In genomic region chr6:66897994-66898393, GRCm38 (mm10) we compare ENCODE assay signal across 8 mouse cellular contexts. TPM values are rescaled to one million over a fixed set of nuclear protein-coding genes. Genes with fewer than 3 reads are reported as not detected.
DNase-seq lines count a peak whose midpoint lies in the region; ATAC-seq and TF ChIP-seq lines count a peak whose summit lies in the region.

No protein-coding gene starts in this region.

- peaks cover 2 to 14% of the 10 kb centered on the region in 2 experiments for H3K4me1 ChIP-seq in heart, embryonic 14.5 days (ENCODE audit: control insufficient read depth in 2 of 2, insufficient read depth in 2 of 2, low read length in 2 of 2)
- peaks cover 7 to 27% of the 10 kb centered on the region in 2 experiments; a peak in 3 of 4 replicates for H3K4me1 ChIP-seq in CH12.LX (ENCODE audit: control insufficient read depth in 1 of 2, insufficient read depth in 2 of 2)
- H3K4me1 ChIP-seq in forebrain, postnatal 0 days (ENCODE audit: insufficient read depth): no peaks in the 10 kb centered on the region
- H3K4me1 ChIP-seq in liver, embryonic 15.5 days (replicated peaks): peaks cover 31% of the 10 kb centered on the region

- in situ Hi-C loops in CH12.LX (cut with MboI; ENCODE audit: low pct_ligation_motif_present, low pct_unique_long_range_greater_than_20kb, low sequenced_read_pairs): no loop called here

- no peak for ATAC-seq in heart, embryonic 14.5 days (ENCODE audit: insufficient number of reproducible peaks, insufficient read depth, low FRiP score, low read depth)
- no peak for ATAC-seq in forebrain, postnatal 0 days
- no peak for ATAC-seq in liver, embryonic 15.5 days (ENCODE audit: insufficient read depth)

- H3K79me2 ChIP-seq in CH12.LX (replicated peaks; ENCODE audit: control insufficient read depth, extremely low read depth, insufficient read depth, poor library complexity, severe bottlenecking): no peaks in the 10 kb centered on the region

- H3K27me3 ChIP-seq in heart, embryonic 14.5 days (ENCODE audit: control insufficient read depth, insufficient read depth, low read length): no peaks in the 10 kb centered on the region
- H3K27me3 ChIP-seq in CH12.LX (replicated peaks): no peaks in the 10 kb centered on the region
- H3K27me3 ChIP-seq in forebrain, postnatal 0 days (ENCODE audit: insufficient read depth, low read length): no peaks in the 10 kb centered on the region
- peaks cover 12% of the 10 kb centered on the region for H3K27me3 ChIP-seq in liver, embryonic 15.5 days

- no peak for TF ChIP-seq POLR2A in CH12.LX (IDR thresholded peaks at IDR 0.05; ENCODE audit: low read depth, low read length)

- H3K4me2 ChIP-seq in heart, embryonic 14.5 days (ENCODE audit: low read length): peak overlapping the region; percentile 70
- H3K4me2 ChIP-seq in CH12.LX (ENCODE audit: insufficient read depth, low read depth, poor library complexity, severe bottlenecking): peak overlapping the region; percentile 45
- peak overlapping the region; percentile 82 for H3K4me2 ChIP-seq in forebrain, postnatal 0 days (ENCODE audit: low read depth)
- peak overlapping the region; percentile 97 for H3K4me2 ChIP-seq in liver, embryonic 15.5 days

- TF ChIP-seq CTCF in CH12.LX (conservative IDR thresholded peaks at IDR 0.05 in 1 of 2, IDR thresholded peaks at IDR 0.05 in 1 of 2; ENCODE audit: low read depth in 2 of 2, low read length in 2 of 2): no peak
- TF ChIP-seq CTCF in forebrain, postnatal 0 days (IDR thresholded peaks at IDR 0.05; ENCODE audit: low read depth): no peak

- H3K36me3 ChIP-seq in heart, embryonic 14.5 days (ENCODE audit: control insufficient read depth, insufficient read depth, low read length): no peaks in the 10 kb centered on the region
- H3K36me3 ChIP-seq in CH12.LX (replicated peaks in 1 of 2; ENCODE audit: control insufficient read depth in 1 of 2, insufficient read depth in 1 of 2, low read length in 1 of 2): no peaks in the 10 kb centered on the region
- no peaks in the 10 kb centered on the region for H3K36me3 ChIP-seq in forebrain, postnatal 0 days (ENCODE audit: insufficient read depth)
- H3K36me3 ChIP-seq in liver, embryonic 15.5 days (replicated peaks): no peaks in the 10 kb centered on the region

- no peaks in the 10 kb centered on the region for H3K9me3 ChIP-seq in heart, embryonic 14.5 days (ENCODE audit: control insufficient read depth, low read length)
- H3K9me3 ChIP-seq in CH12.LX (replicated peaks; ENCODE audit: low read length): no peaks in the 10 kb centered on the region
- H3K9me3 ChIP-seq in forebrain, postnatal 0 days (ENCODE audit: low read length): no peaks in the 10 kb centered on the region
- H3K9me3 ChIP-seq in liver, embryonic 15.5 days (replicated peaks): no peaks in the 10 kb centered on the region

- H3K27ac ChIP-seq in heart, embryonic 14.5 days (replicated peaks in 1 of 2; ENCODE audit: control insufficient read depth in 1 of 2, insufficient read depth in 1 of 2, low read depth in 2 of 2, low read length in 2 of 2): no peak overlapping the region
- H3K27ac ChIP-seq in CH12.LX (ENCODE audit: insufficient read depth, low read depth): no peak overlapping the region
- no peak overlapping the region for H3K27ac ChIP-seq in forebrain, postnatal 0 days (ENCODE audit: low read depth, low read length)
- no peak overlapping the region for H3K27ac ChIP-seq in liver, embryonic 15.5 days (replicated peaks)

- dilution Hi-C loops in CH12.LX (cut with MboI; ENCODE audit: extremely low pct_ligation_motif_present, extremely low pct_unique_long_range_greater_than_20kb, low sequenced_read_pairs): no loop called here

- peak overlapping the region; percentile 82 for H3K9ac ChIP-seq in heart, embryonic 14.5 days (ENCODE audit: low read length)
- peak overlapping the region; percentile 74; the same call in 1 of the 2 replicates for H3K9ac ChIP-seq in CH12.LX (ENCODE audit: insufficient read depth, low read depth)
- no peak overlapping the region for H3K9ac ChIP-seq in forebrain, postnatal 0 days
- H3K9ac ChIP-seq in liver, embryonic 15.5 days: no peak overlapping the region

- TF ChIP-seq EP300 in CH12.LX (IDR thresholded peaks at IDR 0.05; ENCODE audit: low read length): no peak

- DNase-seq in heart, postnatal 36 days: no peak
- peak; percentile 20 for DNase-seq in CH12.LX (ENCODE audit: extremely low read depth)
- no peak for DNase-seq in forebrain, postnatal 0 days
- no peak for DNase-seq in cerebellum, adult 11-12 months
- no peak for DNase-seq in adrenal gland, postnatal 10 days
- DNase-seq in cerebellum, adult 18-20 months: no peak

- peak overlapping the region in 1 of 2 experiments; percentile 83; a peak in 1 of 4 replicates for H3K4me3 ChIP-seq in heart, embryonic 14.5 days (ENCODE audit: control insufficient read depth in 1 of 2, insufficient read depth in 1 of 2, low read depth in 1 of 2, low read length in 2 of 2)
- H3K4me3 ChIP-seq in CH12.LX (replicated peaks in 1 of 3; ENCODE audit: low read depth in 2 of 3, low read length in 2 of 3, poor library complexity in 1 of 3): no peak overlapping the region
- 0 out of 2 replicates have a peak overlapping the region, but pooled peaks have one; percentile 51 for H3K4me3 ChIP-seq in forebrain, postnatal 0 days (ENCODE audit: low read depth, low read length)
- H3K4me3 ChIP-seq in liver, embryonic 15.5 days (replicated peaks): 0 out of 2 replicates have a peak overlapping the region, but pooled peaks have one; percentile 75

- WGBS in heart, embryonic 14.5 days: 53% methylated on average over 4 of the region's 4 CpGs
- 31% methylated on average over 4 of the region's 4 CpGs for WGBS in forebrain, postnatal 0 days
- WGBS in liver, embryonic 15.5 days (ENCODE audit: insufficient replicate concordance): 53% methylated on average over 4 of the region's 4 CpGs

- TF ChIP-seq RAD21 in CH12.LX (IDR thresholded peaks at IDR 0.05; ENCODE audit: low read depth, low read length): no peak

- intact Hi-C loops in heart, postnatal 36 days (cut with DNase I): loop anchor here (2.0 to 10.0 kb wide), 7 partner anchors 44 to 371 kb away; partner anchors contain the start of genes Gadd45a and Mad2l1

TF ChIP-seq in CH12.LX, 34 proteins besides CTCF, POLR2A, EP300 and RAD21:
- TF ChIP-seq MAFK (IDR thresholded peaks at IDR 0.05; ENCODE audit: insufficient replicate concordance, low read length) (no peak), JUN (IDR thresholded peaks at IDR 0.05; ENCODE audit: insufficient read depth, low read depth, low read length) (no peak), SMC3 (IDR thresholded peaks at IDR 0.05; ENCODE audit: low read depth, low read length) (no peak), MEF2A (IDR thresholded peaks at IDR 0.05; ENCODE audit: borderline replicate concordance, low read depth, low read length) (no peak), MAZ (IDR thresholded peaks at IDR 0.05; ENCODE audit: low read depth, low read length) (no peak), MXI1 (IDR thresholded peaks at IDR 0.05; ENCODE audit: low read depth, low read length) (no peak), MYC (IDR thresholded peaks at IDR 0.05; ENCODE audit: low read depth, low read length) (no peak), CHD2 (IDR thresholded peaks at IDR 0.05; ENCODE audit: low read length) (no peak), SIN3A (IDR thresholded peaks at IDR 0.05; ENCODE audit: low read length) (no peak), RCOR1 (conservative IDR thresholded peaks at IDR 0.05; ENCODE audit: low read depth, low read length) (no peak), ETS1 (conservative IDR thresholded peaks at IDR 0.05; ENCODE audit: low read depth, low read length) (no peak), JUND (conservative IDR thresholded peaks at IDR 0.05; ENCODE audit: low read depth, low read length) (no peak), NRF1 (IDR thresholded peaks at IDR 0.05; ENCODE audit: low read depth, low read length) (no peak), TBP (conservative IDR thresholded peaks at IDR 0.05; ENCODE audit: low read depth, low read length) (no peak), E2F4 (IDR thresholded peaks at IDR 0.05; ENCODE audit: insufficient replicate concordance, low read depth, low read length) (no peak), ZKSCAN1 (IDR thresholded peaks at IDR 0.05; ENCODE audit: borderline replicate concordance, low read depth, low read length) (no peak)

RNA-seq across cellular contexts. Expression of gene Gng12, which starts 1.8 kb away (rescaled TPM):
- 72.4 and 73.9 TPM in 2 replicates for polyA plus RNA-seq in heart, embryonic 14.5 days (2014; fragmentation: Nextera tagmentation; extraction: Ambion mirVana)
- total RNA-seq in heart, postnatal 36 days (2021): 10 to 100 TPM; 37.8 to 44.7 TPM
- 3.4 and 3.9 TPM in 2 replicates for total RNA-seq in CH12.LX (2012; rRNA removed)
- total RNA-seq in CH12.LX (2014; rRNA removed): 11.0 and 12.2 TPM in 2 replicates
- polyA plus RNA-seq in CH12.LX (2012; ENCODE audit: insufficient read length, low read depth): 20.8 and 23.1 TPM in 2 replicates
- 23.5 and 27.8 TPM in 2 replicates for total RNA-seq in forebrain, postnatal 0 days (2014; rRNA removed)
- polyA plus RNA-seq in forebrain, postnatal 0 days (2015; fragmentation: Nextera tagmentation; extraction: Ambion mirVana): 40.5 and 52.0 TPM in 2 replicates
- 27.8 and 31.2 TPM in 2 replicates for polyA plus RNA-seq in liver, embryonic 15.5 days (2015; fragmentation: Nextera tagmentation; extraction: Ambion mirVana)
- total RNA-seq in adrenal gland, postnatal 10 days (2021): 10 to 100 TPM; 85.5 to 86.4 TPM

Comparison
In these comparisons a context has a peak if more than half of its experiments do, and no peak if none do; other contexts are left out.
1. H3K4me2 ChIP-seq: peak in every context shown above with its lines; median percentile 97 in liver, embryonic 15.5 days; 82 in forebrain, postnatal 0 days; 70 in heart, embryonic 14.5 days; 45 in CH12.LX.
2. H3K4me3 ChIP-seq: peak in forebrain, postnatal 0 days (single experiment) and liver, embryonic 15.5 days (single experiment); none in CH12.LX (0 of 3).
3. H3K9ac ChIP-seq: peak in heart, embryonic 14.5 days (single experiment) and CH12.LX (single experiment); none in forebrain, postnatal 0 days (single experiment) and liver, embryonic 15.5 days (single experiment).